Mouse (Mus musculus): ENCODE measurements around the gene Syna.

Gene Syna

DNA sequence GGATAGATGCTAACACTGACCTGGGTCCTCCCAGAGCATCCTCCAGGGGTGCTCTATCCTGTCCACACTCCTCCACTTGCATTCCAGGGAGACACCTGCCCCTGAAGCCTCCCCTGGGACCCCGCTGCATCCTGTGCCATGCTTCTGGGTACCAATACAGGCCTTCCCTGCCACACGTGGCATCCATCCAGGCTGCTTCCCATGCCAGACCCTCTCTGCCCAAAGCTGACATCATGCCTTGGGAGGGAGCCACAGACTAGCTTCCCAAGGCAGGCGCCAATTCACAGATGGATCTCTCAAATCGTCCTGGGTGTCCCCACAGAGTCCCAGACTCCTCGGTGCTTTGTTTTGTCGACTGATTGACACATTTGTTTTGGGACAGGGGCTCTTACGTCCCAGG, 29.1 kb downstream of the Syna start:
- in situ Hi-C loops (cut with MboI), result no loop called here

DNA sequence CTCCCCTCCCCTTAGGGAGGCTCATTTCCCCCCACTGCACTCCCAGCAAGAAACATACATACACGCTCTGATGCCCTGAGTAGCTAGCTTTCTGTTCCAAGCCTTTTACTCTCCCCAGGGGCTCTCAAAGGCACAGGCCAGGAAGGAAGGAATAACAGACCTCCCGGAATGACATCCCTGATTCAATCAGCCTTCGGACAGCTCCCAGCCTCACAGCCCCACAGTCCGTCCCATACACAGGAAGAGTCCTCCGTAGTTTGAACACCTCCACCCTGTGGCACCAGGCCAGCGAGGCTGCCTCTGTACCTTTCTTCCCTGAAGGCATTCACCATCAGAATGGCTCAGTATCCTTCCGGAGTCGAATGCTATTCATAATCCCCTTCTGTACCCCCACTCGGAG, 31.5 kb downstream of the Syna start:
- in situ Hi-C loops (cut with MboI), result no loop called here

DNA sequence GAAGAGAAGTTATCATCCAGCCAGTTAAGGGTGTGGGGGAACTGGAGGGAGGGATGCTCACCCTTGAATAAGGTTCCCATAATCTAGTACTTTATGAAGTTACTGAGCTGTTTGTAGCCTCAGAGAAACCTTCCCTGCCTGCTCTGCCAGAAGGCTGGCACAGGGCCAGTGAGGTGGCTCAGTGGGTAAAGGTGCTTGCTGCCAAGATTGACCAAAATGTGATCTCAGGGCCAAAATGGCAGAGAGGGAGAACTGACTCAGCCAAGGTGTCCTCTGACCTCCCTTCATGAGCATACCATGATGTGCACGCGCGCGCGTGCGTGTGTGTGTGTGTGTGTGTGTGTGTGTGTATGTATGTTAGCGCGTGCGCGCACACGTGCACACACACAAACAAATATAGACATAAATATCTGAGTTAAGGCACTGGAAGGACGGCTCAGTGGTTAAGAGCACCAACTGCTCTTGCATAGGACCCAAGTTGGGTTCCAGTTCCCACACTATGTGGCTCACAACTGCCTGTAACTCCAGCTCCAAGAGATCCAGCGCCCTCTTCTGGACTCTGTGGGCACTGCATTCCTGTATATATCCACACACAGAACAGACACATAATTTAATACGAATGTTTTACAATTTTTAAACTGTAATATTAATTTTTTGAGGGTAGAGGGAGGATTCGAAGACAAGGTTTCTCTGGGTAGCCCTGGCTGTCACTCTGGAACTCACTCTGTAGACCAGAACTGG, 33.8 kb downstream of the Syna start:
- in situ Hi-C loops (cut with MboI), result no loop called here

GRCm38 (mm10) chr5:134523728-134524127, 36.2 kb downstream of the Syna start:
- in situ Hi-C loops (cut with MboI), result loop anchor here (25.0 kb wide), 1 partner anchor 89 kb away; the partner anchor contains the start of gene Lat2

DNA sequence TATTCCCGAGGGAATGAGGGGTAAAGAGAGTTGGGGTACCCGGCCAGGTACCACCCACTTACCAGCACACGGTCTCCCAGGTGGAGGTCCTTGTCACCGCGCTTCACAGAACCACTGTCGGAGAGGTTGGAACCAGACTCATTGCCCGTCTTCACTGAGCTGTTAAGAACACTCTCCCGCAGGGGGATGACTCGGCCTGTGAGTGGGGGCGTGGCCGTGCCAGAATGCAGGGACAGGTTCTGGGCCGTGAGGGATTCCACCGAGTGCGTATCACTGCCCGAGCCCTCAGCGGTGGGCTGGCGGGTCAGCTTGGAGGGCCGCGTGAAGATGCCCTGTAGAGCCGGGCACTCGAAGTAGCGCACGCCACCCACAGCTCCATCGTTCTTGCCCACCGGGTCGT, 37.4 kb downstream of the Syna start:
- in situ Hi-C loops (cut with MboI), result loop anchor here (25.0 kb wide), 1 partner anchor 90 kb away; the partner anchor contains the start of gene Lat2

- in situ Hi-C loops (cut with MboI), result loop anchor here (25.0 kb wide), 1 partner anchor 90 kb away; the partner anchor contains the start of gene Lat2
Observed at GRCm38 (mm10) chr5:134521806-134522205, 38.2 kb downstream of the Syna start.

- in situ Hi-C loops (cut with MboI), result loop anchor here (25.0 kb wide), 1 partner anchor 91 kb away; the partner anchor contains the start of gene Lat2
Observed at GRCm38 (mm10) chr5:134521131-134521530, 38.8 kb downstream of the Syna start.

- in situ Hi-C loops (cut with MboI), result loop anchor here (25.0 kb wide), 1 partner anchor 92 kb away; the partner anchor contains the start of gene Lat2
Observed at GRCm38 (mm10) chr5:134520120-134520519, 39.9 kb downstream of the Syna start.

DNA sequence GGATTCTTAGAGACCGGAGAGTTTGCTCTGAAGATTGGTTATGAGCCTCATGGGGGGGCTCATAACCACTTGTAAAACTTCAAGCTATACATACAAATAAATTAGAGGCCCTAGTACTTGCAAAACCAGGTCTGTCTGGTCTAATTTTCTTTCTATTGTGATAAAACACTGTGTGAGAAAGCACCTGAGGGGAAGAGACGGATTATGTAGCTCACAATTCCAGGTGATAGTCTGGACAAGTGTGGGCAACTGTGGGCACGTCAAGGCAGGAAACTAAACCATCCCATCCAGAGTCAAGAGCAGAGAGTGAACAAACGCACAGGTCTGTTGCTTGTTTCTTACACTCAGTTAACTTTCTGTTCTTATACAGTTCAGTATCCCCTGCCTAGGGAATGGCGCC, 40.5 kb downstream of the Syna start:
- in situ Hi-C loops (cut with MboI), result loop anchor here (25.0 kb wide), 1 partner anchor 93 kb away; the partner anchor contains the start of gene Lat2

- in situ Hi-C loops (cut with MboI), result loop anchor here (25.0 kb wide), 1 partner anchor 100 kb away; the partner anchor contains the start of gene Lat2
Observed at GRCm38 (mm10) chr5:134512086-134512485, 47.9 kb downstream of the Syna start.

DNA sequence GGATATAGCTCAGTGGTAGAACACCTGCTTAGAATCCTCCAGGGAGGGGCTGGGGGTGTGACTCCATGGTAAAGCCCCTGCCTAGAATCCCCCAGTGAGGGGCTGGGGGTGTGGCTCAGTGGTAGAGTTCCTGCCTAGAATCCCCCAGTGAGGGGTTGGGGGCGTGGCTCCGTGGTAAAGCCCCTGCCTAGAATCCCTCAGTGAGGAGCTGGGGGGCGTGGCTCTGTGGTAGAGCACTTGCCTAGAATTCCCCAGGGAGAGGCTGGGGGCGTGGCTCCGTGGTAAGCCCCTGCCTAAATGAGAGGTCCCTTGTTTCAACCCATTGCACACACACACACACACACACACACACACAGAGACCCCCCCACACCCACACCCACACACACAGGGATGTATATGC, 49.7 kb downstream of the Syna start:
- in situ Hi-C loops (cut with MboI), result loop anchor here (25.0 kb wide), 1 partner anchor 102 kb away; the partner anchor contains the start of gene Lat2

- in situ Hi-C loops (cut with MboI), result loop anchor here (5.0 to 25.0 kb wide), 2 partner anchors 103 to 198 kb away; partner anchors contain the start of gene Lat2
Observed at GRCm38 (mm10) chr5:134508965-134509364, 51.0 kb downstream of the Syna start.

All from mature B cell (primary cell).